Mouse (Mus musculus) spleen, adult 12 weeks (tissue): ENCODE results near the gene Uba2.
"Not testable (repeated sequence)": the region's sequence is repeated elsewhere in the genome, so short reads cannot be mapped to it uniquely, and the experiment has no call there.

Experiments
- DNase-seq: peaks from one replicate; pipeline ENCODE4 v3.0.0; 2022; ENCODE audit warnings: low spot score

The Uba2 gene

GRCm38 (mm10) chr7:34166850-34167249 lies 2.5 kb downstream of the Uba2 start:
- DNase-seq = peak; percentile 35

GRCm38 (mm10) chr7:34165999-34166398 lies 3.4 kb downstream of the Uba2 start:
- DNase-seq = no peak

GRCm38 (mm10) chr7:34164671-34165070 lies 4.7 kb downstream of the Uba2 start:
- no peak for DNase-seq

GRCm38 (mm10) chr7:34159167-34159566 lies 10.2 kb downstream of the Uba2 start:
- DNase-seq = no peak

- DNase-seq = no peak
Observed at GRCm38 (mm10) chr7:34157994-34158393, 11.4 kb downstream of the Uba2 start.

- DNase-seq = no peak
Observed at GRCm38 (mm10) chr7:34147193-34147592, 22.2 kb downstream of the Uba2 start.

- no peak for DNase-seq
Observed at GRCm38 (mm10) chr7:34141123-34141522, 28.3 kb downstream of the Uba2 start.

- DNase-seq = no peak
Observed at GRCm38 (mm10) chr7:34139493-34139892, 29.9 kb downstream of the Uba2 start.

GRCm38 (mm10) chr7:34134336-34134735 lies 35.1 kb downstream of the Uba2 start:
- DNase-seq = no peak

- no peak for DNase-seq
Observed at GRCm38 (mm10) chr7:34133117-34133762, 36.2 kb downstream of the Uba2 start, which contains the start of gene Wtip. Gene Wtip (minus strand): TSS chr7:34133268.

- no peak for DNase-seq
Observed at GRCm38 (mm10) chr7:34132355-34133079, 36.9 kb downstream of the Uba2 start.

- no peak for DNase-seq
Observed at GRCm38 (mm10) chr7:34131959-34132354, 37.4 kb downstream of the Uba2 start.

GRCm38 (mm10) chr7:34131118-34131517 lies 38.3 kb downstream of the Uba2 start:
- no peak for DNase-seq

GRCm38 (mm10) chr7:34126291-34126690 lies 43.1 kb downstream of the Uba2 start:
- DNase-seq = no peak

- DNase-seq = no peak
Observed at GRCm38 (mm10) chr7:34125346-34125745, 44.1 kb downstream of the Uba2 start.

- DNase-seq = no peak
Observed at GRCm38 (mm10) chr7:34122987-34123720, 46.2 kb downstream of the Uba2 start.

- not testable (repeated sequence) for DNase-seq
Observed at GRCm38 (mm10) chr7:34120636-34121035, 48.8 kb downstream of the Uba2 start.

- no peak for DNase-seq
Observed at GRCm38 (mm10) chr7:34116601-34117000, 52.8 kb downstream of the Uba2 start.

- DNase-seq = no peak
Observed at GRCm38 (mm10) chr7:34109190-34109589, 60.2 kb downstream of the Uba2 start.

- no peak for DNase-seq
Observed at GRCm38 (mm10) chr7:34101276-34101675, 68.1 kb downstream of the Uba2 start.

GRCm38 (mm10) chr7:34100002-34100401 lies 69.4 kb downstream of the Uba2 start:
- no peak for DNase-seq

GRCm38 (mm10) chr7:34094911-34095481 lies 74.4 kb downstream of the Uba2 start, which contains the start of gene Scgb1b30:
Gene Scgb1b30 (plus strand): TSS chr7:34095431.
- no peak for DNase-seq
